Mouse (Mus musculus) kidney, embryonic 14.5 days (tissue): ENCODE measurements around the gene Zswim3. TPM values are rescaled to one million over a fixed set of nuclear protein-coding genes. Genes with fewer than 3 reads are reported as not detected.
"Not testable (repeated sequence)": the region's sequence is repeated elsewhere in the genome, so short reads cannot be mapped to it uniquely, and the experiment has no call there.

Experiments used
- ATAC-seq: fragments of 200-750 bp; cut with Nextera tagmentation; 2 replicates; pipeline ENCODE4 v1.8.0; 2017; ENCODE audit warnings: moderate number of reproducible peaks, mild to moderate bottlenecking, moderate TSS enrichment, moderate library complexity; ENCODE audit not compliant: low FRiP score, low TSS enrichment
- H3K27ac ChIP-seq: fragments of 300-500 bp; sonication (generic); 2 replicates; pipeline ENCODE4 v1.5.1; 2014; ENCODE audit warnings: low read depth, mild to moderate bottlenecking, low read length, moderate library complexity, mixed read lengths
- H3K27me3 ChIP-seq: fragments of 300-500 bp; sonication (generic); 2 replicates; pipeline ENCODE4 v1.6.1; 2014; ENCODE audit warnings: mild to moderate bottlenecking, low read length; ENCODE audit not compliant: control insufficient read depth, insufficient read depth
- H3K36me3 ChIP-seq: fragments of 300-500 bp; sonication (generic); 2 replicates; pipeline ENCODE4 v1.6.1; 2014; ENCODE audit warnings: low read length, mixed read lengths; ENCODE audit not compliant: control insufficient read depth, insufficient read depth
- H3K4me1 ChIP-seq: fragments of 300-500 bp; sonication (generic); 2 replicates; pipeline ENCODE4 v1.6.1; 2014; ENCODE audit warnings: low read length, mixed read lengths; ENCODE audit not compliant: control insufficient read depth, insufficient read depth
- H3K4me2 ChIP-seq: fragments of 300-500 bp; sonication (generic); replicated peaks from 2 replicates; pipeline ENCODE4 v1.6.1; 2014; ENCODE audit warnings: low read depth, mild to moderate bottlenecking, low read length
- H3K4me3 ChIP-seq: fragments of 300-500 bp; sonication (generic); 2 replicates; pipeline ENCODE4 v1.5.1; 2014; ENCODE audit warnings: mild to moderate bottlenecking, low read length
- H3K9ac ChIP-seq: fragments of 300-500 bp; sonication (generic); 2 replicates; pipeline ENCODE4 v1.6.1; 2014; ENCODE audit warnings: low read depth, mild to moderate bottlenecking, low read length, moderate library complexity
- H3K9me3 ChIP-seq: fragments of 300-500 bp; sonication (generic); 2 replicates; pipeline ENCODE4 v1.6.1; 2016; ENCODE audit warnings: low read length; ENCODE audit not compliant: control insufficient read depth
- WGBS: fragments of 180-500 bp; shearing (Covaris S2); extraction: QIAGEN DNeasy Blood & Tissue Kit; methylation state at CpG from one replicate; pipeline ENCODE4 v1.1.7; 2014; 5-methylcytosine and 5-hydroxymethylcytosine counted together
- polyA plus RNA-seq: library from polyadenylated mRNA; unstranded; fragments of >200 nt; fragmentation: Nextera tagmentation; extraction: Ambion mirVana; gene quantifications from 2 replicates; pipeline ENCODE4 v1.2.1, GENCODE M21; 2014

Gene Zswim3
- polyA plus RNA-seq, 1 experiment from 2014 or later, result 9.0 TPM

- WGBS, result over 99% methylated on average over 4 of the region's 4 CpGs
- H3K9ac ChIP-seq, result no peak overlapping the region
- no peak overlapping the region for H3K4me3 ChIP-seq
- no peak overlapping the region for H3K27ac ChIP-seq
- no peaks in the 10 kb centered on the region for H3K27me3 ChIP-seq
- peaks cover 41% of the 10 kb centered on the region for H3K36me3 ChIP-seq
- H3K4me1 ChIP-seq, result peaks cover 11% of the 10 kb centered on the region
- H3K9me3 ChIP-seq, result no peaks in the 10 kb centered on the region
- no peak for ATAC-seq
- no peak overlapping the region for H3K4me2 ChIP-seq
These were observed 30.3 kb downstream of the Zswim3 start for GRCm38 (mm10) chr2:164835164-164835563.

- no peak overlapping the region for H3K4me2 ChIP-seq
- H3K9me3 ChIP-seq, result no peaks in the 10 kb centered on the region
- H3K27me3 ChIP-seq, result no peaks in the 10 kb centered on the region
- H3K4me3 ChIP-seq, result no peak overlapping the region
- no peak overlapping the region for H3K9ac ChIP-seq
- no peaks in the 10 kb centered on the region for H3K36me3 ChIP-seq
- WGBS, result 63% methylated on average over 3 of the region's 3 CpGs
- H3K4me1 ChIP-seq, result no peaks in the 10 kb centered on the region
- H3K27ac ChIP-seq, result no peak overlapping the region
- ATAC-seq, result no peak
These were observed 40.9 kb downstream of the Zswim3 start for GRCm38 (mm10) chr2:164845782-164846181.

GRCm38 (mm10) chr2:164850061-164850460 is 45.2 kb downstream of the Zswim3 start:
- no peak for ATAC-seq
- Histone ChIP-seq H3K36me3 (no peaks in the 10 kb centered on the region), H3K9ac (no peak overlapping the region), H3K9me3 (no peaks in the 10 kb centered on the region), H3K4me3 (no peak overlapping the region), H3K27me3 (peaks cover 4% of the 10 kb centered on the region; the same call in 1 of the 2 replicates), H3K4me1 (no peaks in the 10 kb centered on the region), H3K4me2 (no peak overlapping the region), H3K27ac (no peak overlapping the region)
- WGBS, result 51% methylated on average over 8 of the region's 8 CpGs

- Histone ChIP-seq H3K4me2 (peak overlapping the region; percentile 92), H3K4me1 (peaks cover 38% of the 10 kb centered on the region), H3K27me3 (peaks cover 24% of the 10 kb centered on the region)
- not testable (repeated sequence) for ATAC-seq, H3K27ac ChIP-seq, H3K9me3 ChIP-seq, H3K9ac ChIP-seq, H3K4me3 ChIP-seq, H3K36me3 ChIP-seq
- 80% methylated on average over 5 of the region's 5 CpGs for WGBS
These were observed 50.7 kb downstream of the Zswim3 start for GRCm38 (mm10) chr2:164855572-164855971.

- 0 out of 2 replicates have a peak, but pooled peaks have one; percentile 18 for ATAC-seq
- peak overlapping the region; percentile 56 for H3K4me3 ChIP-seq
- peak overlapping the region; percentile 52 for H3K9ac ChIP-seq
- peaks cover 24% of the 10 kb centered on the region for H3K27me3 ChIP-seq
- no peak overlapping the region for H3K27ac ChIP-seq
- H3K4me1 ChIP-seq, result peaks cover 39% of the 10 kb centered on the region
- no peaks in the 10 kb centered on the region for H3K36me3 ChIP-seq
- no peaks in the 10 kb centered on the region for H3K9me3 ChIP-seq
- peak overlapping the region; percentile 92 for H3K4me2 ChIP-seq
- WGBS, result under 1% methylated on average over 42 of the region's 42 CpGs
These were observed 51.6 kb downstream of the Zswim3 start for GRCm38 (mm10) chr2:164856309-164857100.

GRCm38 (mm10) chr2:164857101-164857821 is 52.4 kb downstream of the Zswim3 start, which contains the start of gene Pltp:
Gene Pltp (minus strand): TSS chr2:164857711.
- H3K9ac ChIP-seq, result peak within 1 kb of the TSS; percentile 52
- peaks cover 24% of the 10 kb centered on the region for H3K27me3 ChIP-seq
- peak; percentile 60; the same call in 1 of the 2 replicates for ATAC-seq
- H3K36me3 ChIP-seq, result no peaks in the 10 kb centered on the region
- 1% methylated on average over 47 of the region's 47 CpGs for WGBS
- H3K4me3 ChIP-seq, result peak within 1 kb of the TSS; percentile 56
- H3K9me3 ChIP-seq, result no peaks in the 10 kb centered on the region
- H3K4me1 ChIP-seq, result peaks cover 46% of the 10 kb centered on the region
- H3K27ac ChIP-seq, result no peak within 1 kb of the TSS
- H3K4me2 ChIP-seq, result peak within 1 kb of the TSS; percentile 92

- 6% methylated on average over 19 of the region's 19 CpGs for WGBS
- Histone ChIP-seq H3K4me1 (peaks cover 52% of the 10 kb centered on the region), H3K36me3 (no peaks in the 10 kb centered on the region), H3K9me3 (no peaks in the 10 kb centered on the region), H3K27ac (no peak overlapping the region), H3K4me2 (peak overlapping the region; percentile 92), H3K27me3 (peaks cover 24% of the 10 kb centered on the region), H3K4me3 (peak overlapping the region; percentile 56), H3K9ac (peak overlapping the region; percentile 52)
- no peak for ATAC-seq
These were observed 53.1 kb downstream of the Zswim3 start for GRCm38 (mm10) chr2:164857842-164858553.

- Histone ChIP-seq H3K4me3 (no peak overlapping the region), H3K36me3 (no peaks in the 10 kb centered on the region), H3K4me1 (peaks cover 52% of the 10 kb centered on the region), H3K4me2 (0 out of 2 replicates have a peak overlapping the region, but pooled peaks have one; percentile 8), H3K27ac (peak overlapping the region; percentile 51; the same call in 1 of the 2 replicates), H3K9ac (no peak overlapping the region), H3K9me3 (no peaks in the 10 kb centered on the region), H3K27me3 (peaks cover 24% of the 10 kb centered on the region)
- WGBS, result 24% methylated on average over 2 of the region's 2 CpGs
- peak; percentile 61 for ATAC-seq
These were observed 54.3 kb downstream of the Zswim3 start for GRCm38 (mm10) chr2:164859155-164859554.
